Mouse (Mus musculus): ENCODE measurements around the gene Caskin2. TPM values are rescaled to one million over a fixed set of nuclear protein-coding genes. Genes with fewer than 3 reads are reported as not detected.

Gene Caskin2
- total and polyA plus RNA-seq, 3 experiments: 2.9 to 8.2 (median 6.4) TPM

GRCm38 (mm10) chr11:115752653-115753052, 60.8 kb downstream of the Caskin2 start:
- Histone ChIP-seq H3K9ac (ENCODE audit: insufficient read depth, low read depth) (no peak overlapping the region), H3K79me2 (replicated peaks; ENCODE audit: control insufficient read depth, extremely low read depth, insufficient read depth, poor library complexity, severe bottlenecking) (no peaks in the 10 kb centered on the region), H3K4me2 (ENCODE audit: insufficient read depth, low read depth, poor library complexity, severe bottlenecking) (no peak overlapping the region), H3K4me3 (replicated peaks in 1 of 3; ENCODE audit: low read depth in 2 of 3, low read length in 2 of 3, poor library complexity in 1 of 3) (no peak overlapping the region), H3K27ac (ENCODE audit: insufficient read depth, low read depth) (no peak overlapping the region), H3K27me3 (replicated peaks) (peaks cover 5% of the 10 kb centered on the region), H3K4me1 (ENCODE audit: control insufficient read depth in 1 of 2, insufficient read depth in 2 of 2) (no peaks in the 10 kb centered on the region; a peak in 1 of 4 replicates), H3K9me3 (replicated peaks; ENCODE audit: low read length) (peaks cover 3% of the 10 kb centered on the region), H3K36me3 (replicated peaks in 1 of 2; ENCODE audit: control insufficient read depth in 1 of 2, insufficient read depth in 1 of 2, low read length in 1 of 2) (no peaks in the 10 kb centered on the region)
- in situ Hi-C loops (cut with MboI; ENCODE audit: low pct_ligation_motif_present, low pct_unique_long_range_greater_than_20kb, low sequenced_read_pairs) (no loop called here), dilution Hi-C loops (cut with MboI; ENCODE audit: extremely low pct_ligation_motif_present, extremely low pct_unique_long_range_greater_than_20kb, low sequenced_read_pairs) (no loop called here)
- no peak for TF ChIP-seq ZMIZ1 (IDR thresholded peaks at IDR 0.05; ENCODE audit: low read depth, low read length)
- no peak for TF ChIP-seq USF2 (conservative IDR thresholded peaks at IDR 0.05; ENCODE audit: low read depth, low read length)
- TF ChIP-seq EP300 (IDR thresholded peaks at IDR 0.05; ENCODE audit: low read length): no peak
- no peak for TF ChIP-seq MAZ (IDR thresholded peaks at IDR 0.05; ENCODE audit: low read depth, low read length)
- no peak for DNase-seq (ENCODE audit: extremely low read depth)

GRCm38 (mm10) chr11:115751725-115752124, 61.7 kb downstream of the Caskin2 start:
- no peak overlapping the region for H3K4me3 ChIP-seq (replicated peaks in 1 of 3; ENCODE audit: low read depth in 2 of 3, low read length in 2 of 3, poor library complexity in 1 of 3)
- no peak overlapping the region for H3K9ac ChIP-seq (ENCODE audit: insufficient read depth, low read depth)
- H3K36me3 ChIP-seq (replicated peaks in 1 of 2; ENCODE audit: control insufficient read depth in 1 of 2, insufficient read depth in 1 of 2, low read length in 1 of 2): no peaks in the 10 kb centered on the region
- dilution Hi-C loops (cut with MboI; ENCODE audit: extremely low pct_ligation_motif_present, extremely low pct_unique_long_range_greater_than_20kb, low sequenced_read_pairs): no loop called here
- H3K79me2 ChIP-seq (replicated peaks; ENCODE audit: control insufficient read depth, extremely low read depth, insufficient read depth, poor library complexity, severe bottlenecking): no peaks in the 10 kb centered on the region
- H3K9me3 ChIP-seq (replicated peaks; ENCODE audit: low read length): peaks cover 3% of the 10 kb centered on the region
- no peak for DNase-seq (ENCODE audit: extremely low read depth)
- no peak overlapping the region for H3K4me2 ChIP-seq (ENCODE audit: insufficient read depth, low read depth, poor library complexity, severe bottlenecking)
- no peak for TF ChIP-seq CHD2 (IDR thresholded peaks at IDR 0.05; ENCODE audit: low read length)
- TF ChIP-seq ZKSCAN1 (IDR thresholded peaks at IDR 0.05; ENCODE audit: borderline replicate concordance, low read depth, low read length): no peak
- TF ChIP-seq NRF1 (IDR thresholded peaks at IDR 0.05; ENCODE audit: low read depth, low read length): no peak
- no peak for TF ChIP-seq CTCF (conservative IDR thresholded peaks at IDR 0.05 in 1 of 2, IDR thresholded peaks at IDR 0.05 in 1 of 2; ENCODE audit: low read depth in 2 of 2, low read length in 2 of 2)
- TF ChIP-seq CHD1 (IDR thresholded peaks at IDR 0.05; ENCODE audit: low read depth, low read length): no peak
- no peak for TF ChIP-seq MAFK (IDR thresholded peaks at IDR 0.05; ENCODE audit: insufficient replicate concordance, low read length)
- TF ChIP-seq ZNF384 (IDR thresholded peaks at IDR 0.05; ENCODE audit: low read depth, low read length): no peak
- no peak for TF ChIP-seq ZMIZ1 (IDR thresholded peaks at IDR 0.05; ENCODE audit: low read depth, low read length)
- TF ChIP-seq POLR2AphosphoS2 (IDR thresholded peaks at IDR 0.05; ENCODE audit: low read depth, low read length): no peak
- TF ChIP-seq UBTF (IDR thresholded peaks at IDR 0.05; ENCODE audit: low read depth, low read length): no peak
- TF ChIP-seq IRF4 (IDR thresholded peaks at IDR 0.05; ENCODE audit: low read depth, low read length): no peak
- H3K27me3 ChIP-seq (replicated peaks): peaks cover 5% of the 10 kb centered on the region
- in situ Hi-C loops (cut with MboI; ENCODE audit: low pct_ligation_motif_present, low pct_unique_long_range_greater_than_20kb, low sequenced_read_pairs): no loop called here
- H3K27ac ChIP-seq (ENCODE audit: insufficient read depth, low read depth): no peak overlapping the region
- no peaks in the 10 kb centered on the region; a peak in 1 of 4 replicates for H3K4me1 ChIP-seq (ENCODE audit: control insufficient read depth in 1 of 2, insufficient read depth in 2 of 2)

DNA sequence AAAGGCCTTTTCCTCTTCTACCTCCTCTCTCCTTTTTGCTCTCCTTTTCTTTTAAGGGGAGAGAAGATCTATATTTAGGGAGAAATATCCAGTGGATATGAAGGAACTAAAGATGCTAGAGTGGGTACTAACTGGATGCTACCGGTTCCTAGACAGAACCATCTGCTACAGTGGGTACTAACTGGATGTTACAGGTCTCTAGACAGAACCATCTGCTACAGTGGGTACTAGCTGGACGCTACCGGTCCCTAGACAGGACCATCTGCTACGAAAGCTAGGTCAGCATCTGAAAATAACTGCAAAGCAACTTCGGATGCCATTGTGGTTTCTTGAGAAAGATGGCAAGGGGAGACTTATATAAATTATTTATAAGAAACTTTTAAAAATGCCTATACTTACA, 63.6 kb downstream of the Caskin2 start:
- dilution Hi-C loops (cut with MboI; ENCODE audit: extremely low pct_ligation_motif_present, extremely low pct_unique_long_range_greater_than_20kb, low sequenced_read_pairs): no loop called here
- Histone ChIP-seq H3K79me2 (replicated peaks; ENCODE audit: control insufficient read depth, extremely low read depth, insufficient read depth, poor library complexity, severe bottlenecking) (no peaks in the 10 kb centered on the region), H3K4me1 (ENCODE audit: control insufficient read depth in 1 of 2, insufficient read depth in 2 of 2) (no peaks in the 10 kb centered on the region; a peak in 1 of 4 replicates), H3K9ac (ENCODE audit: insufficient read depth, low read depth) (no peak overlapping the region), H3K27ac (ENCODE audit: insufficient read depth, low read depth) (no peak overlapping the region), H3K4me3 (replicated peaks in 1 of 3; ENCODE audit: low read depth in 2 of 3, low read length in 2 of 3, poor library complexity in 1 of 3) (no peak overlapping the region), H3K9me3 (replicated peaks; ENCODE audit: low read length) (peaks cover 7% of the 10 kb centered on the region), H3K4me2 (ENCODE audit: insufficient read depth, low read depth, poor library complexity, severe bottlenecking) (no peak overlapping the region), H3K27me3 (replicated peaks) (peaks cover 5% of the 10 kb centered on the region), H3K36me3 (replicated peaks in 1 of 2; ENCODE audit: control insufficient read depth in 1 of 2, insufficient read depth in 1 of 2, low read length in 1 of 2) (no peaks in the 10 kb centered on the region)
- TF ChIP-seq IRF4 (IDR thresholded peaks at IDR 0.05; ENCODE audit: low read depth, low read length): no peak
- DNase-seq (ENCODE audit: extremely low read depth): no peak
- in situ Hi-C loops (cut with MboI; ENCODE audit: low pct_ligation_motif_present, low pct_unique_long_range_greater_than_20kb, low sequenced_read_pairs): no loop called here

Other genes starting within 250 kb of the Caskin2 start
- gene Nup85, start 249.2 kb downstream of the Caskin2 start, total RNA-seq (2012; rRNA removed): 290 and 340 TPM in 2 replicates
- gene Nup85, start 249.2 kb downstream of the Caskin2 start, total RNA-seq (2014; rRNA removed): 282 and 305 TPM in 2 replicates
- gene Nup85, start 249.2 kb downstream of the Caskin2 start, polyA plus RNA-seq (2012; ENCODE audit: insufficient read length, low read depth): 326 and 368 TPM in 2 replicates
- gene Mrps7, start 209.7 kb downstream of the Caskin2 start, total RNA-seq (2012; rRNA removed): 172 and 217 TPM in 2 replicates
- 154 and 168 TPM in 2 replicates for gene Mrps7, start 209.7 kb downstream of the Caskin2 start, total RNA-seq (2014; rRNA removed)
- gene Mrps7, start 209.7 kb downstream of the Caskin2 start, polyA plus RNA-seq (2012; ENCODE audit: insufficient read length, low read depth): 157 and 184 TPM in 2 replicates
- 18.7 and 22.6 TPM in 2 replicates for gene Gga3, start 209.6 kb downstream of the Caskin2 start, total RNA-seq (2012; rRNA removed)
- 7.7 TPM in 2 replicates for gene Gga3, start 209.6 kb downstream of the Caskin2 start, total RNA-seq (2014; rRNA removed)
- gene Gga3, start 209.6 kb downstream of the Caskin2 start, polyA plus RNA-seq (2012; ENCODE audit: insufficient read length, low read depth): 37.2 and 39.8 TPM in 2 replicates
- 143 and 177 TPM in 2 replicates for gene Mif4gd, start 200.7 kb downstream of the Caskin2 start, total RNA-seq (2012; rRNA removed)
- 160 and 174 TPM in 2 replicates for gene Mif4gd, start 200.7 kb downstream of the Caskin2 start, total RNA-seq (2014; rRNA removed)
- 131 and 143 TPM in 2 replicates for gene Mif4gd, start 200.7 kb downstream of the Caskin2 start, polyA plus RNA-seq (2012; ENCODE audit: insufficient read length, low read depth)
- gene Slc25a19, start 185.3 kb downstream of the Caskin2 start, total RNA-seq (2012; rRNA removed): 277 and 312 TPM in 2 replicates
- 278 and 294 TPM in 2 replicates for gene Slc25a19, start 185.3 kb downstream of the Caskin2 start, total RNA-seq (2014; rRNA removed)
- 374 and 398 TPM in 2 replicates for gene Slc25a19, start 185.3 kb downstream of the Caskin2 start, polyA plus RNA-seq (2012; ENCODE audit: insufficient read length, low read depth)
- 63.6 and 67.7 TPM in 2 replicates for gene Grb2, start 105.0 kb downstream of the Caskin2 start, total RNA-seq (2012; rRNA removed)
- 110 and 117 TPM in 2 replicates for gene Grb2, start 105.0 kb downstream of the Caskin2 start, total RNA-seq (2014; rRNA removed)
- 228 and 241 TPM in 2 replicates for gene Grb2, start 105.0 kb downstream of the Caskin2 start, polyA plus RNA-seq (2012; ENCODE audit: insufficient read length, low read depth)
- 19.0 and 27.4 TPM in 2 replicates for gene Tmem94, start 48.2 kb downstream of the Caskin2 start, total RNA-seq (2012; rRNA removed)
- gene Tmem94, start 48.2 kb downstream of the Caskin2 start, total RNA-seq (2014; rRNA removed): 4.8 and 6.4 TPM in 2 replicates
- gene Tmem94, start 48.2 kb downstream of the Caskin2 start, polyA plus RNA-seq (2012; ENCODE audit: insufficient read length, low read depth): 13.5 and 15.0 TPM in 2 replicates
- gene Tsen54, start 1.1 kb upstream of the Caskin2 start, total RNA-seq (2012; rRNA removed): 71.1 and 71.2 TPM in 2 replicates
- gene Tsen54, start 1.1 kb upstream of the Caskin2 start, total RNA-seq (2014; rRNA removed): 44.9 and 45.8 TPM in 2 replicates
- 55.0 and 59.4 TPM in 2 replicates for gene Tsen54, start 1.1 kb upstream of the Caskin2 start, polyA plus RNA-seq (2012; ENCODE audit: insufficient read length, low read depth)
- 12.3 and 14.7 TPM in 2 replicates for gene Llgl2, start 10.4 kb upstream of the Caskin2 start, total RNA-seq (2012; rRNA removed)
- 3.8 and 4.4 TPM in 2 replicates for gene Llgl2, start 10.4 kb upstream of the Caskin2 start, total RNA-seq (2014; rRNA removed)
- 6.8 and 9.2 TPM in 2 replicates for gene Llgl2, start 10.4 kb upstream of the Caskin2 start, polyA plus RNA-seq (2012; ENCODE audit: insufficient read length, low read depth)
- gene Myo15b, start 44.8 kb upstream of the Caskin2 start, total RNA-seq (2012; rRNA removed): 0.17 and 0.21 TPM in 2 replicates
- gene Myo15b, start 44.8 kb upstream of the Caskin2 start, total RNA-seq (2014; rRNA removed): not detected in 2 replicates
- 0.43 and 0.72 TPM in 2 replicates for gene Myo15b, start 44.8 kb upstream of the Caskin2 start, polyA plus RNA-seq (2012; ENCODE audit: insufficient read length, low read depth)
- 0.42 and 0.46 TPM in 2 replicates for gene Smim5, start 86.3 kb upstream of the Caskin2 start, total RNA-seq (2012; rRNA removed)
- gene Smim5, start 86.3 kb upstream of the Caskin2 start, total RNA-seq (2014; rRNA removed): 0.98 and 1.6 TPM in 2 replicates
- 1.4 and 2.3 TPM in 2 replicates for gene Smim5, start 86.3 kb upstream of the Caskin2 start, polyA plus RNA-seq (2012; ENCODE audit: insufficient read length, low read depth)
- gene Smim6, start 98.4 kb upstream of the Caskin2 start, total RNA-seq (2012; rRNA removed): 0.21 and 0.29 TPM in 2 replicates
- gene Smim6, start 98.4 kb upstream of the Caskin2 start, total RNA-seq (2014; rRNA removed): not detected in 2 replicates
- gene Smim6, start 98.4 kb upstream of the Caskin2 start, polyA plus RNA-seq (2012; ENCODE audit: insufficient read length, low read depth): 0.56 and 0.59 TPM in 2 replicates
- gene Sap30bp, start 119.6 kb upstream of the Caskin2 start, total RNA-seq (2012; rRNA removed): 72.2 and 83.6 TPM in 2 replicates
- gene Sap30bp, start 119.6 kb upstream of the Caskin2 start, total RNA-seq (2014; rRNA removed): 256 and 275 TPM in 2 replicates
- gene Sap30bp, start 119.6 kb upstream of the Caskin2 start, polyA plus RNA-seq (2012; ENCODE audit: insufficient read length, low read depth): 167 and 219 TPM in 2 replicates
- 30.9 and 31.0 TPM in 2 replicates for gene Recql5, start 119.8 kb upstream of the Caskin2 start, total RNA-seq (2012; rRNA removed)
- 21.8 and 22.8 TPM in 2 replicates for gene Recql5, start 119.8 kb upstream of the Caskin2 start, total RNA-seq (2014; rRNA removed)
- 38.9 and 43.3 TPM in 2 replicates for gene Recql5, start 119.8 kb upstream of the Caskin2 start, polyA plus RNA-seq (2012; ENCODE audit: insufficient read length, low read depth)
- gene Itgb4, start 161.1 kb upstream of the Caskin2 start, total RNA-seq (2012; rRNA removed): 3.4 and 6.3 TPM in 2 replicates
- gene Itgb4, start 161.1 kb upstream of the Caskin2 start, total RNA-seq (2014; rRNA removed): 0.09 and 0.42 TPM in 2 replicates
- gene Itgb4, start 161.1 kb upstream of the Caskin2 start, polyA plus RNA-seq (2012; ENCODE audit: insufficient read length, low read depth): 0.59 and 0.91 TPM in 2 replicates
- 340 and 413 TPM in 2 replicates for gene Galk1, start 199.1 kb upstream of the Caskin2 start, total RNA-seq (2012; rRNA removed)
- gene Galk1, start 199.1 kb upstream of the Caskin2 start, total RNA-seq (2014; rRNA removed): 228 and 263 TPM in 2 replicates
- gene Galk1, start 199.1 kb upstream of the Caskin2 start, polyA plus RNA-seq (2012; ENCODE audit: insufficient read length, low read depth): 293 and 300 TPM in 2 replicates
- gene H3f3b, start 214.3 kb upstream of the Caskin2 start, total RNA-seq (2012; rRNA removed): 340 and 455 TPM in 2 replicates
- 567 and 573 TPM in 2 replicates for gene H3f3b, start 214.3 kb upstream of the Caskin2 start, total RNA-seq (2014; rRNA removed)
- 862 and 889 TPM in 2 replicates for gene H3f3b, start 214.3 kb upstream of the Caskin2 start, polyA plus RNA-seq (2012; ENCODE audit: insufficient read length, low read depth)
- 22.2 and 24.7 TPM in 2 replicates for gene Unk, start 216.7 kb upstream of the Caskin2 start, total RNA-seq (2012; rRNA removed)
- 18.5 and 20.9 TPM in 2 replicates for gene Unk, start 216.7 kb upstream of the Caskin2 start, total RNA-seq (2014; rRNA removed)
- gene Unk, start 216.7 kb upstream of the Caskin2 start, polyA plus RNA-seq (2012; ENCODE audit: insufficient read length, low read depth): 30.5 and 35.0 TPM in 2 replicates

Data from CH12.LX (cell line).